Mouse (Mus musculus) forebrain, embryonic 16.5 days (tissue): ENCODE data around the gene Lemd2. TPM values are rescaled to one million over a fixed set of nuclear protein-coding genes. Genes with fewer than 3 reads are reported as not detected.

Experiments
- ATAC-seq: fragments of 200-750 bp; cut with Nextera tagmentation; 2 replicates; pipeline ENCODE4 v1.8.0; 2017; ENCODE audit warnings: mild to moderate bottlenecking, moderate library complexity
- H3K27ac ChIP-seq: fragments of 300-500 bp; sonication (generic); 2 replicates; pipeline ENCODE4 v1.5.1; 2014; ENCODE audit warnings: low read length, control low read depth
- H3K27me3 ChIP-seq: fragments of 300-500 bp; sonication (generic); replicated peaks from 2 replicates; pipeline ENCODE4 v1.6.1; 2014; ENCODE audit warnings: low read length; ENCODE audit not compliant: control insufficient read depth, insufficient read depth
- H3K36me3 ChIP-seq: fragments of 300-500 bp; sonication (generic); 2 replicates; pipeline ENCODE4 v1.6.1; 2014; ENCODE audit not compliant: control insufficient read depth, insufficient read depth
- H3K4me1 ChIP-seq: fragments of 300-500 bp; sonication (generic); replicated peaks from 2 replicates; pipeline ENCODE4 v1.6.1; 2014; ENCODE audit warnings: low read length; ENCODE audit not compliant: control insufficient read depth, insufficient read depth
- H3K4me2 ChIP-seq: fragments of 300-500 bp; sonication (generic); 2 replicates; pipeline ENCODE4 v1.6.1; 2014; ENCODE audit warnings: mild to moderate bottlenecking, low read length, control low read depth
- H3K4me3 ChIP-seq: fragments of 300-500 bp; sonication (generic); replicated peaks from 2 replicates; pipeline ENCODE4 v1.5.1; 2014; ENCODE audit warnings: mild to moderate bottlenecking, low read length, control low read depth
- H3K9ac ChIP-seq: fragments of 300-500 bp; sonication (generic); replicated peaks from 2 replicates; pipeline ENCODE4 v1.6.1; 2014; ENCODE audit warnings: low read depth, low read length, control low read depth
- H3K9me3 ChIP-seq: fragments of 300-500 bp; sonication (generic); 2 replicates; pipeline ENCODE4 v1.6.1; 2016; ENCODE audit warnings: low read length; ENCODE audit not compliant: control insufficient read depth
- WGBS: fragments of 180-500 bp; shearing (Covaris S2); extraction: QIAGEN DNeasy Blood & Tissue Kit; methylation state at CpG from one replicate; pipeline ENCODE4 v1.1.7; 2014; 5-methylcytosine and 5-hydroxymethylcytosine counted together
- polyA plus RNA-seq: library from polyadenylated mRNA; unstranded; fragments of >200 nt; fragmentation: Nextera tagmentation; extraction: Ambion mirVana; gene quantifications from 2 replicates; pipeline ENCODE4 v1.2.1, GENCODE M21; 2015

The Lemd2 gene
- polyA plus RNA-seq, 1 experiment from 2014 or later: 26.4 TPM

- no peak overlapping the region for H3K4me2 ChIP-seq
- 79% methylated on average over 6 of the region's 6 CpGs for WGBS
- no peak overlapping the region for H3K27ac ChIP-seq
- H3K4me1 ChIP-seq: peaks cover 3% of the 10 kb centered on the region; the same call in 1 of the 2 replicates
- H3K9ac ChIP-seq: no peak overlapping the region
- H3K27me3 ChIP-seq: no peaks in the 10 kb centered on the region
- no peaks in the 10 kb centered on the region for H3K36me3 ChIP-seq
- H3K9me3 ChIP-seq: no peaks in the 10 kb centered on the region
- ATAC-seq: no peak
- H3K4me3 ChIP-seq: no peak overlapping the region
Observed at GRCm38 (mm10) chr17:27158439-27158838, 45.8 kb downstream of the Lemd2 start.

- WGBS: 87% methylated on average over 8 of the region's 8 CpGs
- no peak for ATAC-seq
- no peaks in the 10 kb centered on the region for H3K36me3 ChIP-seq
Observed at GRCm38 (mm10) chr17:27155752-27156151, 48.5 kb downstream of the Lemd2 start.

GRCm38 (mm10) chr17:27154881-27155280, 49.4 kb downstream of the Lemd2 start:
- no peaks in the 10 kb centered on the region for H3K9me3 ChIP-seq
- no peak overlapping the region for H3K27ac ChIP-seq
- H3K9ac ChIP-seq: no peak overlapping the region
- no peak overlapping the region for H3K4me3 ChIP-seq
- ATAC-seq: no peak
- no peaks in the 10 kb centered on the region for H3K36me3 ChIP-seq
- peaks cover 3% of the 10 kb centered on the region; the same call in 1 of the 2 replicates for H3K4me1 ChIP-seq
- no peaks in the 10 kb centered on the region for H3K27me3 ChIP-seq
- 85% methylated on average over 6 of the region's 6 CpGs for WGBS
- no peak overlapping the region for H3K4me2 ChIP-seq

More at GRCm38 (mm10) chr17:27155752-27156151, 48.5 kb downstream of the Lemd2 start:
- H3K4me2 ChIP-seq: no peak overlapping the region
- no peak overlapping the region for H3K9ac ChIP-seq
- H3K9me3 ChIP-seq: no peaks in the 10 kb centered on the region
- H3K4me1 ChIP-seq: peaks cover 3% of the 10 kb centered on the region; the same call in 1 of the 2 replicates
- H3K27me3 ChIP-seq: no peaks in the 10 kb centered on the region
- H3K27ac ChIP-seq: no peak overlapping the region
- no peak overlapping the region for H3K4me3 ChIP-seq

- H3K27me3 ChIP-seq: no peaks in the 10 kb centered on the region
- no peak overlapping the region for H3K4me2 ChIP-seq
- H3K36me3 ChIP-seq: no peaks in the 10 kb centered on the region
- peak overlapping the region; percentile 20; the same call in 1 of the 2 replicates for H3K27ac ChIP-seq
- ATAC-seq: no peak
- H3K9ac ChIP-seq: no peak overlapping the region
- H3K9me3 ChIP-seq: no peaks in the 10 kb centered on the region
- no peak overlapping the region for H3K4me3 ChIP-seq
- peaks cover 3% of the 10 kb centered on the region; the same call in 1 of the 2 replicates for H3K4me1 ChIP-seq
- WGBS: 66% methylated on average over 14 of the region's 14 CpGs
Observed at GRCm38 (mm10) chr17:27154256-27154655, 50.0 kb downstream of the Lemd2 start.

GRCm38 (mm10) chr17:27153773-27154193, 50.5 kb downstream of the Lemd2 start:
- Histone ChIP-seq H3K9me3 (no peaks in the 10 kb centered on the region), H3K27ac (no peak overlapping the region), H3K36me3 (no peaks in the 10 kb centered on the region), H3K4me3 (no peak overlapping the region), H3K27me3 (no peaks in the 10 kb centered on the region), H3K4me1 (peaks cover 3% of the 10 kb centered on the region; the same call in 1 of the 2 replicates), H3K9ac (no peak overlapping the region), H3K4me2 (no peak overlapping the region)
- 69% methylated on average over 9 of the region's 9 CpGs for WGBS
- no peak for ATAC-seq

GRCm38 (mm10) chr17:27152976-27153723, 51.1 kb downstream of the Lemd2 start:
- H3K27me3 ChIP-seq: no peaks in the 10 kb centered on the region
- H3K27ac ChIP-seq: no peak overlapping the region
- no peak overlapping the region for H3K4me2 ChIP-seq
- peaks cover 3% of the 10 kb centered on the region; the same call in 1 of the 2 replicates for H3K4me1 ChIP-seq
- H3K4me3 ChIP-seq: no peak overlapping the region
- no peak overlapping the region for H3K9ac ChIP-seq
- H3K9me3 ChIP-seq: no peaks in the 10 kb centered on the region
- 61% methylated on average over 8 of the region's 8 CpGs for WGBS
- H3K36me3 ChIP-seq: no peaks in the 10 kb centered on the region
- ATAC-seq: no peak

- Histone ChIP-seq H3K9me3 (no peaks in the 10 kb centered on the region), H3K4me2 (no peak overlapping the region), H3K4me1 (peaks cover 9% of the 10 kb centered on the region), H3K9ac (no peak overlapping the region), H3K27me3 (no peaks in the 10 kb centered on the region), H3K4me3 (no peak overlapping the region), H3K36me3 (no peaks in the 10 kb centered on the region), H3K27ac (no peak overlapping the region)
- ATAC-seq: no peak
- 75% methylated on average over 8 of the region's 8 CpGs for WGBS
Observed at GRCm38 (mm10) chr17:27151411-27151810, 52.9 kb downstream of the Lemd2 start.

GRCm38 (mm10) chr17:27150871-27151270, 53.4 kb downstream of the Lemd2 start:
- Histone ChIP-seq H3K9ac (no peak overlapping the region), H3K27me3 (no peaks in the 10 kb centered on the region), H3K36me3 (no peaks in the 10 kb centered on the region), H3K9me3 (no peaks in the 10 kb centered on the region), H3K4me1 (peaks cover 14% of the 10 kb centered on the region), H3K4me3 (no peak overlapping the region), H3K4me2 (no peak overlapping the region), H3K27ac (no peak overlapping the region)
- ATAC-seq: no peak
- WGBS: 49% methylated on average over 7 of the region's 7 CpGs

- no peak overlapping the region for H3K27ac ChIP-seq
- no peak overlapping the region for H3K9ac ChIP-seq
- H3K36me3 ChIP-seq: no peaks in the 10 kb centered on the region
- WGBS: 18% methylated on average over 8 of the region's 8 CpGs
- H3K4me1 ChIP-seq: peaks cover 14% of the 10 kb centered on the region
- H3K27me3 ChIP-seq: no peaks in the 10 kb centered on the region
- H3K9me3 ChIP-seq: no peaks in the 10 kb centered on the region
- no peak overlapping the region for H3K4me3 ChIP-seq
- ATAC-seq: no peak
- H3K4me2 ChIP-seq: no peak overlapping the region
Observed at GRCm38 (mm10) chr17:27146323-27146923, 57.8 kb downstream of the Lemd2 start.
